Mouse (Mus musculus): ENCODE data around the gene Fam69b. TPM values are rescaled to one million over a fixed set of nuclear protein-coding genes. Genes with fewer than 3 reads are reported as not detected.
A peak's percentile ranks its signal among the peaks of the same experiment; 100 is the strongest.

Fam69b gene
- polyA plus RNA-seq, 1 experiment from 2014 or later = 12.2 TPM

- no peaks in the 10 kb centered on the region for H3K27me3 ChIP-seq
- H3K4me1 ChIP-seq (replicated peaks) = peaks cover 7% of the 10 kb centered on the region
- WGBS = 77% methylated on average over 3 of the region's 3 CpGs
- no peak overlapping the region for H3K4me3 ChIP-seq
- H3K9me3 ChIP-seq (replicated peaks) = no peaks in the 10 kb centered on the region
- peaks cover 12% of the 10 kb centered on the region; the same call in 1 of the 2 replicates for H3K36me3 ChIP-seq
- no peak overlapping the region for H3K9ac ChIP-seq
- no peak for ATAC-seq (replicated peaks; ENCODE audit: insufficient number of reproducible peaks, insufficient read depth, low FRiP score, low read depth)
- no peak overlapping the region for H3K27ac ChIP-seq
- no peak overlapping the region for H3K4me2 ChIP-seq
Observed at GRCm38 (mm10) chr2:26598462-26598861, 29.8 kb upstream of the Fam69b start.

- no peak overlapping the region for H3K4me2 ChIP-seq
- H3K27ac ChIP-seq = no peak overlapping the region
- WGBS = 80% methylated on average over 4 of the region's 4 CpGs
- H3K4me3 ChIP-seq = no peak overlapping the region
- H3K36me3 ChIP-seq = 0 out of 2 replicates have a peak, but pooled peaks cover 7% of the 10 kb centered on the region
- H3K27me3 ChIP-seq = no peaks in the 10 kb centered on the region
- no peaks in the 10 kb centered on the region for H3K9me3 ChIP-seq (replicated peaks)
- peaks cover 16% of the 10 kb centered on the region for H3K4me1 ChIP-seq (replicated peaks)
- H3K9ac ChIP-seq = no peak overlapping the region
- ATAC-seq (replicated peaks; ENCODE audit: insufficient number of reproducible peaks, insufficient read depth, low FRiP score, low read depth) = no peak
Observed at GRCm38 (mm10) chr2:26599965-26600364, 28.3 kb upstream of the Fam69b start.

GRCm38 (mm10) chr2:26600664-26601063, 27.6 kb upstream of the Fam69b start:
- Histone ChIP-seq H3K9me3 (replicated peaks) (no peaks in the 10 kb centered on the region), H3K4me1 (replicated peaks) (peaks cover 16% of the 10 kb centered on the region), H3K36me3 (0 out of 2 replicates have a peak, but pooled peaks cover 6% of the 10 kb centered on the region), H3K4me3 (no peak overlapping the region), H3K27ac (no peak overlapping the region), H3K4me2 (no peak overlapping the region), H3K27me3 (no peaks in the 10 kb centered on the region), H3K9ac (no peak overlapping the region)
- WGBS = 93% methylated on average over 2 of the region's 2 CpGs
- no peak for ATAC-seq (replicated peaks; ENCODE audit: insufficient number of reproducible peaks, insufficient read depth, low FRiP score, low read depth)

- Histone ChIP-seq H3K27me3 (no peaks in the 10 kb centered on the region), H3K4me1 (replicated peaks) (peaks cover 24% of the 10 kb centered on the region), H3K4me3 (no peak overlapping the region), H3K27ac (no peak overlapping the region), H3K9me3 (replicated peaks) (no peaks in the 10 kb centered on the region), H3K4me2 (no peak overlapping the region), H3K9ac (no peak overlapping the region), H3K36me3 (no peaks in the 10 kb centered on the region)
- ATAC-seq (replicated peaks; ENCODE audit: insufficient number of reproducible peaks, insufficient read depth, low FRiP score, low read depth) = no peak
- 81% methylated on average over 1 of the region's 1 CpGs for WGBS
Observed at GRCm38 (mm10) chr2:26601595-26601994, 26.7 kb upstream of the Fam69b start.

- Histone ChIP-seq H3K4me1 (replicated peaks) (peaks cover 34% of the 10 kb centered on the region), H3K36me3 (no peaks in the 10 kb centered on the region), H3K27ac (no peak overlapping the region), H3K9me3 (replicated peaks) (no peaks in the 10 kb centered on the region), H3K4me2 (peak overlapping the region; percentile 90), H3K27me3 (no peaks in the 10 kb centered on the region), H3K4me3 (peak overlapping the region; percentile 66), H3K9ac (peak overlapping the region; percentile 77; the same call in 1 of the 2 replicates)
- no peak for ATAC-seq (replicated peaks; ENCODE audit: insufficient number of reproducible peaks, insufficient read depth, low FRiP score, low read depth)
- 76% methylated on average over 5 of the region's 5 CpGs for WGBS
Observed at GRCm38 (mm10) chr2:26602631-26603030, 25.6 kb upstream of the Fam69b start.

GRCm38 (mm10) chr2:26603159-26603558, 25.1 kb upstream of the Fam69b start:
- H3K4me3 ChIP-seq = peak overlapping the region; percentile 66
- ATAC-seq (replicated peaks; ENCODE audit: insufficient number of reproducible peaks, insufficient read depth, low FRiP score, low read depth) = no peak
- peak overlapping the region; percentile 79 for H3K27ac ChIP-seq
- 12% methylated on average over 6 of the region's 6 CpGs for WGBS
- H3K9me3 ChIP-seq (replicated peaks) = no peaks in the 10 kb centered on the region
- H3K4me2 ChIP-seq = peak overlapping the region; percentile 90
- H3K4me1 ChIP-seq (replicated peaks) = peaks cover 34% of the 10 kb centered on the region
- H3K36me3 ChIP-seq = no peaks in the 10 kb centered on the region
- H3K27me3 ChIP-seq = no peaks in the 10 kb centered on the region
- peak overlapping the region; percentile 77 for H3K9ac ChIP-seq

- WGBS = under 1% methylated on average over 81 of the region's 103 CpGs
- ATAC-seq (replicated peaks; ENCODE audit: insufficient number of reproducible peaks, insufficient read depth, low FRiP score, low read depth) = peak; percentile 86
- Histone ChIP-seq H3K4me3 (peak within 1 kb of the TSS; percentile 66), H3K4me1 (replicated peaks) (peaks cover 34% of the 10 kb centered on the region), H3K4me2 (peak within 1 kb of the TSS; percentile 90), H3K27me3 (no peaks in the 10 kb centered on the region), H3K9ac (peak within 1 kb of the TSS; percentile 77), H3K27ac (peak within 1 kb of the TSS; percentile 79), H3K9me3 (replicated peaks) (no peaks in the 10 kb centered on the region), H3K36me3 (no peaks in the 10 kb centered on the region)
Observed at GRCm38 (mm10) chr2:26603720-26604671, 24.3 kb upstream of the Fam69b start, which contains the start of gene Agpat2. Gene Agpat2 (minus strand): TSS chr2:26604417.

GRCm38 (mm10) chr2:26605331-26605730, 22.9 kb upstream of the Fam69b start:
- no peak overlapping the region for H3K4me2 ChIP-seq
- no peak overlapping the region for H3K4me3 ChIP-seq
- H3K4me1 ChIP-seq (replicated peaks) = peaks cover 34% of the 10 kb centered on the region
- no peaks in the 10 kb centered on the region for H3K9me3 ChIP-seq (replicated peaks)
- H3K9ac ChIP-seq = no peak overlapping the region
- no peaks in the 10 kb centered on the region for H3K36me3 ChIP-seq
- WGBS = 80% methylated on average over 8 of the region's 8 CpGs
- no peaks in the 10 kb centered on the region for H3K27me3 ChIP-seq
- H3K27ac ChIP-seq = no peak overlapping the region
- no peak for ATAC-seq (replicated peaks; ENCODE audit: insufficient number of reproducible peaks, insufficient read depth, low FRiP score, low read depth)

- Histone ChIP-seq H3K9ac (peak overlapping the region; percentile 35), H3K4me2 (0 out of 2 replicates have a peak overlapping the region, but pooled peaks have one; percentile 10), H3K27me3 (no peaks in the 10 kb centered on the region), H3K9me3 (replicated peaks) (no peaks in the 10 kb centered on the region), H3K36me3 (no peaks in the 10 kb centered on the region), H3K4me3 (no peak overlapping the region), H3K27ac (peak overlapping the region; percentile 73), H3K4me1 (replicated peaks) (peaks cover 34% of the 10 kb centered on the region)
- no peak for ATAC-seq (replicated peaks; ENCODE audit: insufficient number of reproducible peaks, insufficient read depth, low FRiP score, low read depth)
- 56% methylated on average over 3 of the region's 3 CpGs for WGBS
Observed at GRCm38 (mm10) chr2:26606579-26606978, 21.7 kb upstream of the Fam69b start.

- ATAC-seq (replicated peaks; ENCODE audit: insufficient number of reproducible peaks, insufficient read depth, low FRiP score, low read depth) = peak; percentile 23; the same call in 1 of the 2 replicates
- 47% methylated on average over 6 of the region's 6 CpGs for WGBS
- no peaks in the 10 kb centered on the region for H3K27me3 ChIP-seq
- peak overlapping the region; percentile 73 for H3K27ac ChIP-seq
- H3K4me2 ChIP-seq = 0 out of 2 replicates have a peak overlapping the region, but pooled peaks have one; percentile 10
- H3K36me3 ChIP-seq = no peaks in the 10 kb centered on the region
- H3K4me3 ChIP-seq = no peak overlapping the region
- H3K9ac ChIP-seq = peak overlapping the region; percentile 35
- no peaks in the 10 kb centered on the region for H3K9me3 ChIP-seq (replicated peaks)
- H3K4me1 ChIP-seq (replicated peaks) = peaks cover 34% of the 10 kb centered on the region
Observed at GRCm38 (mm10) chr2:26607056-26607910, 21.0 kb upstream of the Fam69b start.

GRCm38 (mm10) chr2:26608781-26609180, 19.5 kb upstream of the Fam69b start:
- ATAC-seq (replicated peaks; ENCODE audit: insufficient number of reproducible peaks, insufficient read depth, low FRiP score, low read depth) = no peak
- Histone ChIP-seq H3K4me1 (replicated peaks) (peaks cover 26% of the 10 kb centered on the region), H3K4me3 (no peak overlapping the region), H3K27ac (no peak overlapping the region), H3K9me3 (replicated peaks) (no peaks in the 10 kb centered on the region), H3K36me3 (no peaks in the 10 kb centered on the region), H3K27me3 (no peaks in the 10 kb centered on the region), H3K4me2 (no peak overlapping the region), H3K9ac (no peak overlapping the region)
